Mouse (Mus musculus) lung, embryonic 14.5 days (tissue): ENCODE data around the gene Car5a. TPM values are rescaled to one million over a fixed set of nuclear protein-coding genes. Genes with fewer than 3 reads are reported as not detected.

Experiments
- ATAC-seq: fragments of 200-750 bp; cut with Nextera tagmentation; 2 replicates; pipeline ENCODE4 v1.8.0; 2017; ENCODE audit warnings: mild to moderate bottlenecking, moderate TSS enrichment, moderate library complexity; ENCODE audit not compliant: insufficient read depth
- DNase-seq: peaks from one replicate; pipeline ENCODE4 v3.0.0-alpha.2; 2015
- H3K27ac ChIP-seq: fragments of 300-500 bp; sonication (generic); 2 replicates; pipeline ENCODE4 v1.5.1; 2014; ENCODE audit warnings: low read depth, mild to moderate bottlenecking, moderate library complexity
- H3K27me3 ChIP-seq: fragments of 300-500 bp; sonication (generic); 2 replicates; pipeline ENCODE4 v1.6.1; 2014; ENCODE audit warnings: low read length, control low read depth; ENCODE audit not compliant: insufficient read depth
- H3K36me3 ChIP-seq: fragments of 300-500 bp; sonication (generic); 2 replicates; pipeline ENCODE4 v1.6.1; 2014; ENCODE audit warnings: control low read depth; ENCODE audit not compliant: insufficient read depth
- H3K4me1 ChIP-seq: fragments of 300-500 bp; sonication (generic); 2 replicates; pipeline ENCODE4 v1.6.1; 2014; ENCODE audit warnings: antibody characterized with exemption, control low read depth; ENCODE audit not compliant: insufficient read depth
- H3K4me2 ChIP-seq: fragments of 300-500 bp; sonication (generic); 2 replicates; pipeline ENCODE4 v1.6.1; 2014; ENCODE audit warnings: mild to moderate bottlenecking
- H3K4me3 ChIP-seq: fragments of 300-500 bp; sonication (generic); 2 replicates; pipeline ENCODE4 v1.5.1; 2014; ENCODE audit warnings: low read depth, low read length
- H3K9ac ChIP-seq: fragments of 300-500 bp; sonication (generic); 2 replicates; pipeline ENCODE4 v1.6.1; 2014
- H3K9me3 ChIP-seq: fragments of 300-500 bp; sonication (generic); 2 replicates; pipeline ENCODE4 v1.6.1; 2016; ENCODE audit warnings: low read depth, low read length, control low read depth
- CTCF ChIP-seq: IDR thresholded peaks from 2 replicates; pipeline ENCODE4 v1.5.1; 2016; ENCODE audit warnings: antibody characterized with exemption, low read depth
- WGBS: fragments of 180-500 bp; shearing (Covaris S2); extraction: QIAGEN DNeasy Blood & Tissue Kit; methylation state at CpG from one replicate; pipeline ENCODE4 v1.1.7; 2014; 5-methylcytosine and 5-hydroxymethylcytosine counted together
- polyA plus RNA-seq: library from polyadenylated mRNA; unstranded; fragments of >200 nt; fragmentation: Nextera tagmentation; extraction: Ambion mirVana; gene quantifications from 2 replicates; pipeline ENCODE4 v1.2.1, GENCODE M21; 2014

Car5a gene
- polyA plus RNA-seq, 1 experiment from 2014 or later = not detected

DNA sequence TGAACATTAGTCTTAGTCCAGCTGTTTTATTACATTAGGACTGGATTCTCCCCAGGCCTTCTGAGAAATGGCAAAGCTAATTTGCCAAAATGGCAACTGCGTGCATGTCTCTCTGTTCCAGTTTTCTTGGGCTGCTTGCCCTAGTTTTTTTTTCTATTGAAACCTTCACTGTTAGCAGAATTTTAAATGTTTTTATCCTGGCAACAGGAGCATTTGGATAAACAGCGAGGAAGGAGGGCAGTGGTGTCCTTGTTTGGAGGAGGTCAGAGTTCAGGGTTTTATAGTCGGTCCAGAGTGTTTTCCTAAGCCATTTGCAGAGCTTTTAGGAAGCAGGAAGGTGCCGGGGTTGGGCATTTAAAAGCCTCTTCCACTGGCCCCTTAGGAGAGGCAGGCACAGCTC lies 23.3 kb upstream of the Car5a start:
- no peak overlapping the region for H3K4me3 ChIP-seq
- ATAC-seq = no peak
- H3K9ac ChIP-seq = no peak overlapping the region
- no peaks in the 10 kb centered on the region for H3K27me3 ChIP-seq
- no peak for TF ChIP-seq CTCF
- no peak overlapping the region for H3K4me2 ChIP-seq
- no peak for DNase-seq
- no peak overlapping the region for H3K27ac ChIP-seq
- no peaks in the 10 kb centered on the region for H3K9me3 ChIP-seq
- WGBS = 49% methylated on average over 4 of the region's 4 CpGs
- no peaks in the 10 kb centered on the region for H3K36me3 ChIP-seq
- peaks cover 4% of the 10 kb centered on the region; the same call in 1 of the 2 replicates for H3K4me1 ChIP-seq

- WGBS = 61% methylated on average over 7 of the region's 7 CpGs
- H3K4me2 ChIP-seq = no peak overlapping the region
- ATAC-seq = peak; percentile 36
These were observed 22.2 kb upstream of the Car5a start for GRCm38 (mm10) chr8:121966714-121967448.

DNA sequence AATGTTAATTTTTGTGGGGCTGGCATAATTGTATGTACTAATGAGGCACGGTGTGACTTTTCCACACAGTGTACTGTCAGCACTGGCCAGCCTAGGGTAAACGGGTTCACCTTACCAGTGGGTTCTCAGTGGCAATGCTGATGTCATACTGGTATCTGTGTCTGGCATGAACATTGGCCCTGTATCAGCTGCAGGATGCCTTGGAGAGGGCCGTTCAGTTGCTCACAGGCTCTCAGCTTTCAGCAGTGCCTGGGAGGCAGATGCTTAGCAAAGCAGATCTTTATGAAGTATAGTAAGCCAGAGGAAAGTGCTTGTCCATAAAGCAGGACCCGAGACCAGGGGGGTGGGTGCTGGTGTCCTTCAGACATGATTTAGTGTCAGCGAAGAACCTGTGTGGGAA lies 21.4 kb upstream of the Car5a start:
- H3K27me3 ChIP-seq = no peaks in the 10 kb centered on the region
- DNase-seq = no peak
- H3K9me3 ChIP-seq = no peaks in the 10 kb centered on the region
- no peak overlapping the region for H3K9ac ChIP-seq
- H3K4me3 ChIP-seq = no peak overlapping the region
- peaks cover 4% of the 10 kb centered on the region; the same call in 1 of the 2 replicates for H3K4me1 ChIP-seq
- H3K36me3 ChIP-seq = no peaks in the 10 kb centered on the region
- no peak overlapping the region for H3K27ac ChIP-seq
- WGBS = 64% methylated on average over 5 of the region's 5 CpGs
- no peak for ATAC-seq
- no peak overlapping the region for H3K4me2 ChIP-seq
- TF ChIP-seq CTCF = no peak

More at GRCm38 (mm10) chr8:121966714-121967448, 22.2 kb upstream of the Car5a start:
- H3K36me3 ChIP-seq = no peaks in the 10 kb centered on the region
- H3K4me1 ChIP-seq = peaks cover 4% of the 10 kb centered on the region; the same call in 1 of the 2 replicates
- no peaks in the 10 kb centered on the region for H3K9me3 ChIP-seq
- TF ChIP-seq CTCF = no peak
- H3K27ac ChIP-seq = no peak overlapping the region
- peak overlapping the region; percentile 6; the same call in 1 of the 2 replicates for H3K9ac ChIP-seq
- H3K27me3 ChIP-seq = no peaks in the 10 kb centered on the region
- H3K4me3 ChIP-seq = no peak overlapping the region
- no peak for DNase-seq

DNA sequence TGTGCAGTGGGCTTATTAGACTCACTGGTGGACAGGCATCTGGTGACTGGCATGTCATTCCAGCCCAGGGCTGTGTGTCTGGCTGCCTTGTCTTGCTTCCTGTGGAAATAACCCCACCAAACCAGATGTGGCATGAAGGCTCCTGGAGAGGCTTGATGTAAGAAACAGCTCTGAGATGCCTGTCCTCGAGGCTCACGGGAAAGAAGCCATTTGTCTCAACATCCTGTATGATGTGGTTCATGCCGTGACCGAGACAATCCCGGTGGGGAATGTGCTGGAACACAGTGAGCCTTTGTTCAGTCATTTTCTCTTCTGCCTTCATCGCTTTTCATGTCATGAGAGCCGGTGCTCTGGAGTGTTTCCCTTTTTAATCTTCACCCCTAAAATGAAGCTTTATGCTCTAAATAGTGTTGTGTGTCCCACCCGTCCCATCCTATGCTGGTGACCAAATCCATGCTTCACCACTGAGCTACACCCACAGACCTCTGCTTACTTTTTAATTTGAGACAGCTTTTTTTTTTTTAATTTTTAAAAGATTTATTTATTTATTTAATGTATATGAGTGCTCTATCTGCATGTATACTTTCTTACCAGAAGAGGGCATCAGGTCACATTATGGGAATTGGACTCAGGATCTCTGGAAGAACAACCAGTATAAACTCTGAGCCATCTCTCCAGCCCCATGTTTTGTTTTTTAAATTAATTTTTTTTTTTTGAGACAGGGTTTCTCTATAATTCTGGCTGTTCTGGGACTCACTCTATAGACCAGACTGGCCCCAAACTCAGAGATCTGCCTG lies 20.2 kb upstream of the Car5a start:
- Histone ChIP-seq H3K4me3 (no peak overlapping the region), H3K9ac (no peak overlapping the region), H3K4me2 (no peak overlapping the region), H3K27me3 (no peaks in the 10 kb centered on the region), H3K4me1 (peaks cover 4% of the 10 kb centered on the region; the same call in 1 of the 2 replicates), H3K27ac (no peak overlapping the region), H3K36me3 (no peaks in the 10 kb centered on the region), H3K9me3 (no peaks in the 10 kb centered on the region)
- TF ChIP-seq CTCF = no peak
- DNase-seq (no peak), ATAC-seq (no peak)
- WGBS = 77% methylated on average over 8 of the region's 8 CpGs

GRCm38 (mm10) chr8:121962892-121963291 lies 18.2 kb upstream of the Car5a start:
- Histone ChIP-seq H3K4me1 (peaks cover 4% of the 10 kb centered on the region; the same call in 1 of the 2 replicates), H3K9me3 (no peaks in the 10 kb centered on the region), H3K27ac (no peak overlapping the region), H3K36me3 (no peaks in the 10 kb centered on the region), H3K9ac (no peak overlapping the region), H3K27me3 (no peaks in the 10 kb centered on the region), H3K4me2 (no peak overlapping the region), H3K4me3 (no peak overlapping the region)
- ATAC-seq (no peak), DNase-seq (no peak)
- TF ChIP-seq CTCF = no peak
- 76% methylated on average over 3 of the region's 3 CpGs for WGBS

- Histone ChIP-seq H3K27me3 (no peaks in the 10 kb centered on the region), H3K4me3 (no peak overlapping the region), H3K4me1 (no peaks in the 10 kb centered on the region), H3K4me2 (no peak overlapping the region), H3K9ac (no peak overlapping the region), H3K36me3 (peaks cover 31% of the 10 kb centered on the region), H3K9me3 (no peaks in the 10 kb centered on the region), H3K27ac (no peak overlapping the region)
- 81% methylated on average over 1 of the region's 1 CpGs for WGBS
- TF ChIP-seq CTCF = no peak
- DNase-seq (no peak), ATAC-seq (no peak)
These were observed 13.7 kb upstream of the Car5a start for GRCm38 (mm10) chr8:121958395-121958794.
